ENCODE assay signal across 29 mouse cellular contexts in the genomic region with DNA sequence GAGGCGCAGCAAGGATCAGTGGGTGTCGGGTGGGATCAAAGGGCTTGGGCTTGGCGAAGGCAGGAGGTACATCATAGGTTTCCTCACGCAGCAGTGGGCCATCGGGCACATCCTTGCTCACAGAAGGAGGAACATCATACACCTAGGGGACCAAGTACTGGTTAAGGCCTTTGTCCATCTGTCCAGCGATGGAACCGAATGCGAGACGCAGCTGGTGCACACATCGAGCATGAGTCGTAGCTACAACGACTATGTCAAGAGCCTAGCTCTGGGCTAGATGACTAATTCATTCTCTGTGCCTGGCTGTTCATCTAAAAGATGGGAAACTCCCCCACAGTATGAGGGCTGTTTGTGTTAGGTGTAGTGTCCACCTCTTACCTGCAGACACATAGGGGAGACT. TPM values are rescaled to one million over a fixed set of nuclear protein-coding genes. Genes with fewer than 3 reads are reported as not detected.
DNase-seq lines count a peak whose midpoint lies in the region; ATAC-seq and TF ChIP-seq lines count a peak whose summit lies in the region.
"Had no signal": no experiment of that assay in that cellular context is flagged by ENCODE, and none has a peak within 500 bp of the region (broad histone marks: within the 10 kb centered on the region; RNA-seq: fewer than 3 reads in every experiment).

No protein-coding gene starts in this region.

- no peaks in the 10 kb centered on the region for H3K27me3 ChIP-seq in hindbrain, embryonic 13.5 days
- no peaks in the 10 kb centered on the region for H3K27me3 ChIP-seq in hindbrain, postnatal 0 days (ENCODE audit: insufficient read depth, low read length)
- no peaks in the 10 kb centered on the region for H3K27me3 ChIP-seq in liver, postnatal 0 days (ENCODE audit: insufficient read depth, low read length)
- H3K27me3 ChIP-seq: embryonic facial prominence, embryonic 13.5 days; forebrain, embryonic 13.5 days; heart, embryonic 13.5 days; hindbrain, embryonic 15.5 days; intestine, embryonic 15.5 days had no signal

- no peak overlapping the region for H3K9ac ChIP-seq in hindbrain, embryonic 13.5 days
- H3K9ac ChIP-seq in hindbrain, postnatal 0 days (replicated peaks; ENCODE audit: low read length): no peak overlapping the region
- no peak overlapping the region for H3K9ac ChIP-seq in liver, postnatal 0 days (replicated peaks)
- H3K9ac ChIP-seq: embryonic facial prominence, embryonic 13.5 days; forebrain, embryonic 13.5 days; heart, embryonic 13.5 days; hindbrain, embryonic 15.5 days; intestine, embryonic 15.5 days had no signal

- no peak for TF ChIP-seq CTCF in hindbrain, postnatal 0 days (IDR thresholded peaks at IDR 0.05; ENCODE audit: low read depth)
- TF ChIP-seq CTCF in liver, postnatal 0 days (IDR thresholded peaks at IDR 0.05; ENCODE audit: low read depth): no peak

- H3K4me1 ChIP-seq in hindbrain, embryonic 13.5 days (replicated peaks): peaks cover 48% of the 10 kb centered on the region
- peaks cover 31% of the 10 kb centered on the region for H3K4me1 ChIP-seq in hindbrain, postnatal 0 days (ENCODE audit: insufficient read depth, low read length)
- H3K4me1 ChIP-seq in liver, postnatal 0 days (ENCODE audit: insufficient read depth): peaks cover 9% of the 10 kb centered on the region; the same call in 1 of the 2 replicates

- H3K4me3 ChIP-seq in hindbrain, embryonic 13.5 days: no peak overlapping the region
- no peak overlapping the region for H3K4me3 ChIP-seq in hindbrain, postnatal 0 days (ENCODE audit: low read length)
- H3K4me3 ChIP-seq in liver, postnatal 0 days (ENCODE audit: low read depth, low read length): no peak overlapping the region
- H3K4me3 ChIP-seq: embryonic facial prominence, embryonic 10.5 days; embryonic facial prominence, embryonic 13.5 days; forebrain, embryonic 10.5 days; forebrain, embryonic 13.5 days; heart, embryonic 10.5 days; heart, embryonic 13.5 days; hindbrain, embryonic 15.5 days; intestine, embryonic 15.5 days had no signal

- 0 out of 2 replicates have a peak overlapping the region, but pooled peaks have one; percentile 2 for H3K27ac ChIP-seq in hindbrain, embryonic 13.5 days
- H3K27ac ChIP-seq in hindbrain, postnatal 0 days: no peak overlapping the region
- H3K27ac ChIP-seq in liver, postnatal 0 days (ENCODE audit: low read depth): no peak overlapping the region
- H3K27ac ChIP-seq: embryonic facial prominence, embryonic 10.5 days; embryonic facial prominence, embryonic 13.5 days; forebrain, embryonic 10.5 days; forebrain, embryonic 13.5 days; heart, embryonic 10.5 days; heart, embryonic 13.5 days; hindbrain, embryonic 15.5 days; intestine, embryonic 15.5 days had no signal

- ATAC-seq in hindbrain, embryonic 13.5 days (ENCODE audit: low FRiP score): no peak
- ATAC-seq in hindbrain, postnatal 0 days: no peak
- ATAC-seq in liver, postnatal 0 days: no peak
- ATAC-seq: activated CD4-positive, CD25-positive, alpha-beta regulatory T cell, adult 4 months; CD4-positive, CD25-positive, alpha-beta regulatory T cell, adult 4 months; forebrain, embryonic 13.5 days; forebrain, embryonic 16.5 days; intestine, embryonic 15.5 days had no signal

- H3K4me2 ChIP-seq in hindbrain, embryonic 13.5 days: no peak overlapping the region
- no peak overlapping the region for H3K4me2 ChIP-seq in hindbrain, postnatal 0 days (ENCODE audit: low read depth, low read length)
- H3K4me2 ChIP-seq in liver, postnatal 0 days (ENCODE audit: low read depth, low read length): no peak overlapping the region
- H3K4me2 ChIP-seq: embryonic facial prominence, embryonic 13.5 days; forebrain, embryonic 13.5 days; heart, embryonic 13.5 days; hindbrain, embryonic 15.5 days; intestine, embryonic 15.5 days had no signal

- no peak for TF ChIP-seq EP300 in liver, postnatal 0 days (IDR thresholded peaks at IDR 0.05; ENCODE audit: low read depth)

- DNase-seq in cerebellum, adult 11-12 months: peak; percentile 16
- no peak for DNase-seq in cerebellum, postnatal 14 days
- no peak for DNase-seq in hindbrain, postnatal 0 days (ENCODE audit: low spot score)
- DNase-seq in 3T3-L1 (ENCODE audit: low read depth, low spot score): peak; percentile 65
- peak; percentile 32 for DNase-seq in brain, adult 2 months (ENCODE audit: low read depth, low spot score)
- no peak for DNase-seq in right cerebral cortex, postnatal 4 days
- no peak for DNase-seq in liver, postnatal 0 days
- DNase-seq: adrenal gland, postnatal 36 days; B cell, adult 2 months; cerebellum, adult 11 months; cerebellum, postnatal 36 days; embryo, embryonic 11 days; gastrocnemius, postnatal 25 days; heart, adult 18-20 months; heart, postnatal 14 days; heart, postnatal 4 days had no signal

- 95% methylated on average over 12 of the region's 12 CpGs for WGBS in hindbrain, embryonic 13.5 days
- WGBS in hindbrain, postnatal 0 days: 96% methylated on average over 12 of the region's 12 CpGs
- 85% methylated on average over 12 of the region's 12 CpGs for WGBS in liver, postnatal 0 days (ENCODE audit: insufficient replicate concordance)

- H3K9me3 ChIP-seq in hindbrain, embryonic 13.5 days: no peaks in the 10 kb centered on the region
- H3K9me3 ChIP-seq in hindbrain, postnatal 0 days (ENCODE audit: low read length): no peaks in the 10 kb centered on the region
- H3K9me3 ChIP-seq in liver, postnatal 0 days (ENCODE audit: low read length): no peaks in the 10 kb centered on the region
- H3K9me3 ChIP-seq: embryonic facial prominence, embryonic 10.5 days; embryonic facial prominence, embryonic 13.5 days; forebrain, embryonic 10.5 days; forebrain, embryonic 13.5 days; heart, embryonic 10.5 days; heart, embryonic 13.5 days; hindbrain, embryonic 15.5 days; intestine, embryonic 15.5 days had no signal

- peaks cover 73% of the 10 kb centered on the region for H3K36me3 ChIP-seq in hindbrain, embryonic 13.5 days
- H3K36me3 ChIP-seq in hindbrain, postnatal 0 days (ENCODE audit: insufficient read depth, low read length): peaks cover 47% of the 10 kb centered on the region
- H3K36me3 ChIP-seq in liver, postnatal 0 days (replicated peaks; ENCODE audit: insufficient read depth, low read length): peaks cover 32% of the 10 kb centered on the region

RNA-seq across cellular contexts. Expression of a gene that starts 23.5 kb away (rescaled TPM):
- 3.1 TPM in 1 of 2 replicates, not detected in the other for polyA plus RNA-seq in hindbrain, embryonic 13.5 days (2015; fragmentation: Nextera tagmentation; extraction: Ambion mirVana)
- not detected in 2 replicates for total RNA-seq in hindbrain, postnatal 0 days (2014; rRNA removed)
- not detected in 2 replicates for polyA plus RNA-seq in hindbrain, postnatal 0 days (2015; fragmentation: Nextera tagmentation; extraction: Ambion mirVana)
- 0.13 and 38.9 TPM in 2 replicates for polyA plus RNA-seq in liver, postnatal 0 days (2015; fragmentation: Nextera tagmentation; extraction: Ambion mirVana)
- total RNA-seq: gastrocnemius, postnatal 25 days; heart, adult 18-20 months; heart, postnatal 14 days; heart, postnatal 4 days had no signal
- polyA plus RNA-seq: activated CD4-positive, CD25-positive, alpha-beta regulatory T cell, adult 4 months; CD4-positive, CD25-positive, alpha-beta regulatory T cell, adult 4 months; embryonic facial prominence, embryonic 10.5 days; embryonic facial prominence, embryonic 13.5 days; forebrain, embryonic 10.5 days; forebrain, embryonic 16.5 days; heart, embryonic 10.5 days; heart, embryonic 13.5 days; hindbrain, embryonic 11.5 days had no signal

RNA-seq across cellular contexts. Expression of a gene that starts 29.3 kb away (rescaled TPM):
- polyA plus RNA-seq in hindbrain, embryonic 13.5 days (2015; fragmentation: Nextera tagmentation; extraction: Ambion mirVana): 55.4 and 55.6 TPM in 2 replicates
- 93.6 and 100 TPM in 2 replicates for total RNA-seq in hindbrain, postnatal 0 days (2014; rRNA removed)
- 42.6 and 48.8 TPM in 2 replicates for polyA plus RNA-seq in hindbrain, postnatal 0 days (2015; fragmentation: Nextera tagmentation; extraction: Ambion mirVana)
- 9.9 and 11.6 TPM in 2 replicates for polyA plus RNA-seq in liver, postnatal 0 days (2015; fragmentation: Nextera tagmentation; extraction: Ambion mirVana)

Comparison
In these comparisons a context has a peak if more than half of its experiments do, and no peak if none do; other contexts are left out.
1. DNase-seq: peak in cerebellum, adult 11-12 months (single experiment), 3T3-L1 (single experiment) and brain, adult 2 months (single experiment); none in cerebellum, postnatal 14 days (0 of 2), hindbrain, postnatal 0 days (single experiment), right cerebral cortex, postnatal 4 days (single experiment) and liver, postnatal 0 days (single experiment).